Mouse (Mus musculus) ES-Bruce4 (cell line): ENCODE data around the gene Parp3.

ENCODE experiments used
- CTCF ChIP-seq: IDR thresholded peaks from one replicate; pipeline ENCODE4 v1.8.1; 2011; ENCODE audit warnings: low read depth, low read length
- POLR2A ChIP-seq: IDR thresholded peaks from one replicate; pipeline ENCODE4 v1.8.1; 2011; ENCODE audit warnings: low read length; ENCODE audit not compliant: insufficient read depth

GRCm38 (mm10) chr9:106433389-106433788 lies 43.4 kb downstream of the Parp3 start:
- TF ChIP-seq POLR2A (no peak), CTCF (no peak)
